Mouse (Mus musculus) lung, embryonic 14.5 days (tissue): Measurements from ENCODE around the gene Hs2st1. TPM values are rescaled to one million over a fixed set of nuclear protein-coding genes. Genes with fewer than 3 reads are reported as not detected.

Experiments used
- ATAC-seq: fragments of 200-750 bp; cut with Nextera tagmentation; 2 replicates; pipeline ENCODE4 v1.8.0; 2017; ENCODE audit warnings: mild to moderate bottlenecking, moderate TSS enrichment, moderate library complexity; ENCODE audit not compliant: insufficient read depth
- DNase-seq: peaks from one replicate; pipeline ENCODE4 v3.0.0-alpha.2; 2015
- H3K27ac ChIP-seq: fragments of 300-500 bp; sonication (generic); 2 replicates; pipeline ENCODE4 v1.5.1; 2014; ENCODE audit warnings: low read depth, mild to moderate bottlenecking, moderate library complexity
- H3K27me3 ChIP-seq: fragments of 300-500 bp; sonication (generic); 2 replicates; pipeline ENCODE4 v1.6.1; 2014; ENCODE audit warnings: low read length, control low read depth; ENCODE audit not compliant: insufficient read depth
- H3K36me3 ChIP-seq: fragments of 300-500 bp; sonication (generic); 2 replicates; pipeline ENCODE4 v1.6.1; 2014; ENCODE audit warnings: control low read depth; ENCODE audit not compliant: insufficient read depth
- H3K4me1 ChIP-seq: fragments of 300-500 bp; sonication (generic); 2 replicates; pipeline ENCODE4 v1.6.1; 2014; ENCODE audit warnings: antibody characterized with exemption, control low read depth; ENCODE audit not compliant: insufficient read depth
- H3K4me2 ChIP-seq: fragments of 300-500 bp; sonication (generic); 2 replicates; pipeline ENCODE4 v1.6.1; 2014; ENCODE audit warnings: mild to moderate bottlenecking
- H3K4me3 ChIP-seq: fragments of 300-500 bp; sonication (generic); 2 replicates; pipeline ENCODE4 v1.5.1; 2014; ENCODE audit warnings: low read depth, low read length
- H3K9ac ChIP-seq: fragments of 300-500 bp; sonication (generic); 2 replicates; pipeline ENCODE4 v1.6.1; 2014
- H3K9me3 ChIP-seq: fragments of 300-500 bp; sonication (generic); 2 replicates; pipeline ENCODE4 v1.6.1; 2016; ENCODE audit warnings: low read depth, low read length, control low read depth
- CTCF ChIP-seq: IDR thresholded peaks from 2 replicates; pipeline ENCODE4 v1.5.1; 2016; ENCODE audit warnings: antibody characterized with exemption, low read depth
- WGBS: fragments of 180-500 bp; shearing (Covaris S2); extraction: QIAGEN DNeasy Blood & Tissue Kit; methylation state at CpG from one replicate; pipeline ENCODE4 v1.1.7; 2014; 5-methylcytosine and 5-hydroxymethylcytosine counted together
- polyA plus RNA-seq: library from polyadenylated mRNA; unstranded; fragments of >200 nt; fragmentation: Nextera tagmentation; extraction: Ambion mirVana; gene quantifications from 2 replicates; pipeline ENCODE4 v1.2.1, GENCODE M21; 2014

The Hs2st1 gene
- polyA plus RNA-seq, 1 experiment from 2014 or later, result 11.9 TPM

GRCm38 (mm10) chr3:144551416-144551815 lies 18.6 kb downstream of the Hs2st1 start:
- Histone ChIP-seq H3K9me3 (no peaks in the 10 kb centered on the region), H3K27ac (no peak overlapping the region; the same call in 1 of the 2 replicates), H3K9ac (no peak overlapping the region), H3K36me3 (no peaks in the 10 kb centered on the region), H3K4me1 (peaks cover 4% of the 10 kb centered on the region; the same call in 1 of the 2 replicates), H3K4me3 (no peak overlapping the region), H3K27me3 (no peaks in the 10 kb centered on the region), H3K4me2 (no peak overlapping the region)
- no peak for TF ChIP-seq CTCF
- WGBS, result 31% methylated on average over 4 of the region's 4 CpGs
- DNase-seq (peak; percentile 49), ATAC-seq (no peak)

- H3K9me3 ChIP-seq, result no peaks in the 10 kb centered on the region
- no peaks in the 10 kb centered on the region for H3K36me3 ChIP-seq
- no peak for TF ChIP-seq CTCF
- no peaks in the 10 kb centered on the region for H3K27me3 ChIP-seq
- no peak overlapping the region for H3K27ac ChIP-seq
- DNase-seq, result no peak
- H3K9ac ChIP-seq, result no peak overlapping the region
- 81% methylated on average over 5 of the region's 5 CpGs for WGBS
- H3K4me3 ChIP-seq, result no peak overlapping the region
- H3K4me2 ChIP-seq, result no peak overlapping the region
- H3K4me1 ChIP-seq, result peaks cover 4% of the 10 kb centered on the region
- no peak for ATAC-seq
Measured at GRCm38 (mm10) chr3:144550659-144551058, 19.3 kb downstream of the Hs2st1 start.

- Histone ChIP-seq H3K4me1 (peaks cover 1% of the 10 kb centered on the region), H3K4me2 (no peak overlapping the region), H3K36me3 (no peaks in the 10 kb centered on the region), H3K9ac (no peak overlapping the region), H3K9me3 (no peaks in the 10 kb centered on the region), H3K4me3 (no peak overlapping the region), H3K27me3 (no peaks in the 10 kb centered on the region), H3K27ac (no peak overlapping the region)
- 85% methylated on average over 5 of the region's 5 CpGs for WGBS
- no peak for DNase-seq
- ATAC-seq, result no peak
- no peak for TF ChIP-seq CTCF
Measured at GRCm38 (mm10) chr3:144550036-144550435, 19.9 kb downstream of the Hs2st1 start.

- WGBS, result 85% methylated on average over 7 of the region's 7 CpGs
- no peak for TF ChIP-seq CTCF
- ATAC-seq, result no peak
- H3K4me3 ChIP-seq, result no peak overlapping the region
- H3K4me1 ChIP-seq, result no peaks in the 10 kb centered on the region; the same call in 1 of the 2 replicates
- H3K36me3 ChIP-seq, result no peaks in the 10 kb centered on the region
- H3K27me3 ChIP-seq, result no peaks in the 10 kb centered on the region
- no peak overlapping the region for H3K27ac ChIP-seq
- DNase-seq, result no peak
- H3K9me3 ChIP-seq, result no peaks in the 10 kb centered on the region
- H3K9ac ChIP-seq, result no peak overlapping the region
- H3K4me2 ChIP-seq, result no peak overlapping the region
Measured at GRCm38 (mm10) chr3:144548186-144548845, 21.7 kb downstream of the Hs2st1 start.

GRCm38 (mm10) chr3:144546490-144546889 lies 23.5 kb downstream of the Hs2st1 start:
- Histone ChIP-seq H3K36me3 (no peaks in the 10 kb centered on the region), H3K9me3 (no peaks in the 10 kb centered on the region), H3K27me3 (no peaks in the 10 kb centered on the region), H3K27ac (no peak overlapping the region), H3K9ac (no peak overlapping the region), H3K4me2 (no peak overlapping the region), H3K4me1 (peaks cover 4% of the 10 kb centered on the region; the same call in 1 of the 2 replicates), H3K4me3 (no peak overlapping the region)
- no peak for ATAC-seq
- no peak for TF ChIP-seq CTCF
- 20% methylated on average over 4 of the region's 4 CpGs for WGBS
- no peak for DNase-seq

- Histone ChIP-seq H3K9ac (no peak overlapping the region), H3K4me2 (no peak overlapping the region), H3K9me3 (no peaks in the 10 kb centered on the region), H3K4me3 (no peak overlapping the region), H3K4me1 (peaks cover 8% of the 10 kb centered on the region; the same call in 1 of the 2 replicates), H3K27ac (no peak overlapping the region), H3K27me3 (no peaks in the 10 kb centered on the region), H3K36me3 (no peaks in the 10 kb centered on the region)
- DNase-seq (no peak), ATAC-seq (no peak)
- TF ChIP-seq CTCF, result no peak
- WGBS, result 23% methylated on average over 4 of the region's 4 CpGs
Measured at GRCm38 (mm10) chr3:144545832-144546231, 24.1 kb downstream of the Hs2st1 start.

GRCm38 (mm10) chr3:144545152-144545551 lies 24.8 kb downstream of the Hs2st1 start:
- H3K4me3 ChIP-seq, result no peak overlapping the region
- no peak overlapping the region for H3K9ac ChIP-seq
- no peaks in the 10 kb centered on the region for H3K36me3 ChIP-seq
- H3K4me1 ChIP-seq, result peaks cover 8% of the 10 kb centered on the region; the same call in 1 of the 2 replicates
- 82% methylated on average over 7 of the region's 7 CpGs for WGBS
- H3K27me3 ChIP-seq, result no peaks in the 10 kb centered on the region
- no peak for TF ChIP-seq CTCF
- DNase-seq (no peak), ATAC-seq (no peak)
- no peak overlapping the region for H3K4me2 ChIP-seq
- no peak overlapping the region for H3K27ac ChIP-seq
- no peaks in the 10 kb centered on the region for H3K9me3 ChIP-seq
